Mouse (Mus musculus) embryonic fibroblast, embryonic 13.5 days (primary cell): ENCODE results near the gene Il12rb1.

Source experiments
- CTCF ChIP-seq: IDR thresholded peaks from 2 replicates; pipeline ENCODE4 v1.5.1; 2011; ENCODE audit warnings: mild to moderate bottlenecking, control low read depth, low read length, moderate library complexity, borderline replicate concordance; ENCODE audit not compliant: insufficient read depth
- POLR2A ChIP-seq: IDR thresholded peaks from 2 replicates; pipeline ENCODE4 v1.6.1; 2011; ENCODE audit warnings: low read depth, mild to moderate bottlenecking, control low read depth, low read length, moderate library complexity

DNA sequence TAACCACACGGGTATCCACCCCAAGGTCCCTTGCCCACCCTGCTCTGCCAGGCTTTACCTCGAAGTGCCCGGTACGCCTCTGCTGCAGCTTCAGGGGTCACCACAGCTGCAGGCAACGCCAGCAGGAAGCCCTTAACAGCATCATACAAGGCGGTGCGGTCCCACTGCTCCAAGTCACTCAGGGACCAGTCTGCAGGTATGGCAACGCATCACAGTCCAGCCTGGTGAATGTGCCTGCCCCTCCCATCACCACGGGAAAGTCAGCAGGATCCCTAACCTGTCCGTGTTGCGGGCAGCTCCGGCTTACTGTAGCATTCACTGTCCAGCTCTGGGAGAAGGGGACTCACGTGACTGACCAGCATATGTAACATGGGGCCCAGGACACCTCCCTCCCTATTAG lies 36.2 kb upstream of the Il12rb1 start:
- TF ChIP-seq CTCF (no peak), POLR2A (no peak)
